Mouse (Mus musculus) midbrain, embryonic 12.5 days (tissue): ENCODE measurements around the gene Drg1. TPM values are rescaled to one million over a fixed set of nuclear protein-coding genes. Genes with fewer than 3 reads are reported as not detected.
A peak's percentile ranks its signal among the peaks of the same experiment; 100 is the strongest.
"Not testable (repeated sequence)": the region's sequence is repeated elsewhere in the genome, so short reads cannot be mapped to it uniquely, and the experiment has no call there.

Experiments
- ATAC-seq: fragments of 200-750 bp; cut with Nextera tagmentation; 2 replicates; pipeline ENCODE4 v1.8.0; 2017; ENCODE audit warnings: low read depth, moderate TSS enrichment, moderate library complexity; ENCODE audit not compliant: low FRiP score
- H3K27ac ChIP-seq: fragments of 300-500 bp; sonication (generic); replicated peaks from 2 replicates; pipeline ENCODE4 v1.5.1; 2016; ENCODE audit warnings: mild to moderate bottlenecking
- H3K27me3 ChIP-seq: fragments of 300-500 bp; sonication (generic); 2 replicates; pipeline ENCODE4 v1.6.1; 2016; ENCODE audit warnings: mild to moderate bottlenecking
- H3K36me3 ChIP-seq: fragments of 300-500 bp; sonication (generic); 2 replicates; pipeline ENCODE4 v1.6.1; 2016
- H3K4me1 ChIP-seq: fragments of 300-500 bp; sonication (generic); 2 replicates; pipeline ENCODE4 v1.6.1; 2016
- H3K4me2 ChIP-seq: fragments of 300-500 bp; sonication (generic); replicated peaks from 2 replicates; pipeline ENCODE4 v1.6.1; 2016; ENCODE audit warnings: mild to moderate bottlenecking, moderate library complexity
- H3K4me3 ChIP-seq: fragments of 300-500 bp; sonication (generic); 2 replicates; pipeline ENCODE4 v1.5.1; 2016; ENCODE audit warnings: mild to moderate bottlenecking
- H3K9ac ChIP-seq: fragments of 300-500 bp; sonication (generic); replicated peaks from 2 replicates; pipeline ENCODE4 v1.6.1; 2016; ENCODE audit warnings: mild to moderate bottlenecking, moderate library complexity
- H3K9me3 ChIP-seq: fragments of 300-500 bp; sonication (generic); 2 replicates; pipeline ENCODE4 v1.6.1; 2016; ENCODE audit warnings: mild to moderate bottlenecking
- WGBS: fragments of 180-500 bp; shearing (Covaris S2); methylation state at CpG from one replicate; pipeline ENCODE4 v1.1.7; 2016; 5-methylcytosine and 5-hydroxymethylcytosine counted together
- polyA plus RNA-seq: library from polyadenylated mRNA; unstranded; fragments of >200 nt; fragmentation: Nextera tagmentation; extraction: Ambion mirVana; gene quantifications from 2 replicates; pipeline ENCODE4 v1.2.1, GENCODE M21; 2016

Gene Drg1
- polyA plus RNA-seq, 1 experiment from 2014 or later = 285 TPM

DNA sequence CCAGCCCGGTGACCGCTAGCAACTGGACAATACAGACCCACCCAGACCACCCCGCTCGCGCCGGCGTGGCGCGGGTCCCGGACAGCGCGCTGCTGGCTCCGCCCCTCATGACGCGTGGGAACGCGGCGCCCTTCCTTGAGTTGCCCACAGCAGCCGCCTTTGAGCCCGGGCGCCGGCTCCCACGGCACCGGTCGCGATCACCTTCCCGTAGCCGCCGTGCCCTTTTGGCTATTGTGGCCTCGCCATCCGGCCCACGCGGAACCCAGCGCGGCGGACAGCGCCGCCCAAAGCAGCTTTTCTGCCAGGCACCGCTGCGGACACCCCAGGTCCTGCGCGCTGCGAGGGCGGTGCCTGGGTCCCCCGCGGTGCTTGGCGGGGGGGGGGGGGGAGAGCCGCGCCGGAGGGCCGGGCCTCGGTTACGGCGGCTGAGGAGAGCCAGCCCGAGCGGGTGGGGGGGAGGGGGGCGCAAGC, 63.9 kb downstream of the Drg1 start, which contains the start of gene Eif4enif1:
Gene Eif4enif1 (plus strand): TSS at position 162 of the 471 bp plus-strand sequence.
- under 1% methylated on average over 48 of the region's 57 CpGs for WGBS
- H3K4me2 ChIP-seq = peak within 1 kb of the TSS; percentile 42
- no peaks in the 10 kb centered on the region for H3K27me3 ChIP-seq
- peak; percentile 76 for ATAC-seq
- peaks cover 25% of the 10 kb centered on the region for H3K36me3 ChIP-seq
- peak within 1 kb of the TSS; percentile 42 for H3K4me3 ChIP-seq
- peak within 1 kb of the TSS; percentile 40 for H3K9ac ChIP-seq
- no peaks in the 10 kb centered on the region for H3K9me3 ChIP-seq
- H3K27ac ChIP-seq = peak within 1 kb of the TSS; percentile 35
- H3K4me1 ChIP-seq = peaks cover 7% of the 10 kb centered on the region

DNA sequence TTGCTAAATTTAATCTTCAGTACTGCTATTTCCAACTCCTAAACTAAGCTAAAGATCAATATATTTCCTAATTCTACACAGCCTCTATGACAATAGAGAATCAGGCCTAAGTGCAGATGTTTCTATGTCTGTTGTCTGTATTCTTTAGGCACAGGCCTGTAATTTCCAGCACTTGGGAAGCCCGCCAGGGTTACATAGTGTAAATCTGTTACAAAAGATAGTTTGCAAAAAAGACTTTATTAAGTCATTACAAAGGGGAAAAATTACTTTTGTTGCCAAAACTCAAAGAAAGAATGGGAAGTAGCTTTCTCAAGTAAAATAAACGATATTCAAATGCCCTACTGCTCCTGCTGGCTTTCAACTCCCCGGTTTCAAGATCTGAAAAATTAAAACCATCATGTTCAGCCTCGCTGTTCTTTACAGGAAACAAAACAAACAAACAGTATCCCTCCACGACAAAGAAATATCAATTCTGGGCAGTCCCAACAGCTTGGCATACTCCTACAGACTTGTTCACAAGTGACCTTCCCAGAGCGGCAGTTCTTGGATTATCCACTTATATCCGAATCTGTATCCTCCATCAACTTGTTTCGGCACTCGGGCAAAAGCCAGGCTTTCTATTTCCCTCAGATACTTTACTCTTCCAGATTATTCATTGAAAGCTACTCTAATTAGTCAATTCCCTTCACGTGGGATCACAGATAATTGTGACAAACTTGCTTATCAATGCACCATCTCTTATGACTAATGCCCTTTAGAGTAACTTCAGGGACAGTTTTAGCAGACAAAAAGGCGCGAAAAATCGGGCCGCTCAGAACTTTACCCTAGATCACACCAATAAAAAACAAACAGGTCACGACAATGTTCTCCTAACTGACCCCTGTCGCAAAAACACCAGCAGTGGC, 64.6 kb downstream of the Drg1 start:
- WGBS = 10% methylated on average over 16 of the region's 16 CpGs
- Histone ChIP-seq H3K9me3 (no peaks in the 10 kb centered on the region), H3K36me3 (peaks cover 18% of the 10 kb centered on the region), H3K27me3 (no peaks in the 10 kb centered on the region), H3K4me2 (peak overlapping the region; percentile 27), H3K27ac (peak overlapping the region; percentile 35; the same call in 1 of the 2 replicates), H3K9ac (no peak overlapping the region), H3K4me1 (peaks cover 7% of the 10 kb centered on the region), H3K4me3 (peak overlapping the region; percentile 42)
- ATAC-seq = no peak

DNA sequence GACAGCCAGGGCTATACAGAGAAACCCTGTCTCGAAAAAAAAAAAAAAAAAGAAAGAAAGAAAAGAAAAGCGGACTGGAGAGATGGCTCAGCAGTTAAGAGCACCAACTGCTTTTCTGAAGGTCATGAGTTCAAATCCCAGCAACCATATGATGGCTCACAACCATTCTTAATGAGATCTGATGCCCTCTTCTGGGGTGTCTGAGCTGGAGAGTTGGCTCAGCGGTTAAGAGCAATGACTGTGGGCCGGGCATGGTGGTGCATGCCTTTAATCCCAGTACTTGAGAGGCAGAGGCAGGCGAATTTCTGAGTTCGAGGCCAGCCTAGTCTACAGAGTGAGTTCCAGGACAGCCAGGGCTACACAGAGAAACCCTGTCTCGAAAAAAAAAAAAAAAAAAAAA, 65.6 kb downstream of the Drg1 start:
- WGBS = 87% methylated on average over 5 of the region's 7 CpGs
- not testable (repeated sequence) for H3K9me3 ChIP-seq, H3K36me3 ChIP-seq, H3K4me3 ChIP-seq, ATAC-seq, H3K27me3 ChIP-seq, H3K4me1 ChIP-seq, H3K9ac ChIP-seq, H3K27ac ChIP-seq, H3K4me2 ChIP-seq

DNA sequence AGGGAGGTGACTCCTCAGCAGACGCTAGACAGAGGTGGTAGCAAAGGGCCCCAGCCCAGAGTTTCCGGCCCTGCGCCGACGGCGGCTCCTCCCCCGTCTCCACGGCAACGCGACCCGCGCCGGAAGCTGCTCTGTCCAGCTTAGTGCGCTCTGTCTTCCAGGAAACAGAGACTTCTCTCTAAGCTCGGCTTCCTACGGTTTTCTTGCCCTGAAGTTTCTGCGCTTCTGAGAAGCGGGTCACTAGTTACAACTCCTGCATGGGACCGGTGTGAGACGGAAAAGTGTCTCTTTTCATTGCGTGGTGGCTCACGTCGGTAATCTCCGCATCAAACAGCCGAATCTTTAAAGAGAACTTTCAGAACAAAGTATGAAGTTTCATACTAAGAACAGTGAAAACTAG, 72.9 kb downstream of the Drg1 start, which contains the start of gene Sfi1:
Gene Sfi1 (minus strand): TSS at position 101 of the 400 bp plus-strand sequence.
- no peaks in the 10 kb centered on the region for H3K4me1 ChIP-seq
- no peaks in the 10 kb centered on the region for H3K27me3 ChIP-seq
- no peak for ATAC-seq
- no peaks in the 10 kb centered on the region for H3K36me3 ChIP-seq
- no peak within 1 kb of the TSS for H3K27ac ChIP-seq
- no peak within 1 kb of the TSS for H3K4me2 ChIP-seq
- no peaks in the 10 kb centered on the region for H3K9me3 ChIP-seq
- 86% methylated on average over 25 of the region's 25 CpGs for WGBS
- no peak within 1 kb of the TSS for H3K9ac ChIP-seq
- no peak within 1 kb of the TSS for H3K4me3 ChIP-seq

DNA sequence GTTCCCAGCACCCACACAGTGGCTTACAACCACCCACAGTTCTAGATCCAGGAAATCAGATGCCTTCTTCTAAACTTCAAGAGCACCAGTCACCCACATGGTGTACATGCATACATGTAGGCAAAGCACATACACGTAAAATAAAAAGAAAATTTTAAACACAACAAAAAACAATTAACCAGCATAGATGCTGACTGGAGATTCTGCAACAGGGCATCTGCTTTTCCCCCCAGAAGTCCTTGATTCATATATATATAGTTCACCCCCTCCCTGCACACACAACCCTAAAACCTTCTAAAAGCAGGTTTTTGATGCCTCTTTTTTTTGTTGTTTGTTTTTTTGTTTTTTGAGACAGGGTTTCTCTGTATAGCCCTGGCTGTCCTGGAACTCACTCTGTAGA, 83.5 kb downstream of the Drg1 start:
- H3K4me2 ChIP-seq, ATAC-seq, H3K36me3 ChIP-seq, H3K4me1 ChIP-seq, H3K27me3 ChIP-seq, H3K9ac ChIP-seq, H3K4me3 ChIP-seq, H3K27ac ChIP-seq: not testable (repeated sequence)
- WGBS = 74% methylated on average over 1 of the region's 1 CpGs
- H3K9me3 ChIP-seq = peaks cover 11% of the 10 kb centered on the region

DNA sequence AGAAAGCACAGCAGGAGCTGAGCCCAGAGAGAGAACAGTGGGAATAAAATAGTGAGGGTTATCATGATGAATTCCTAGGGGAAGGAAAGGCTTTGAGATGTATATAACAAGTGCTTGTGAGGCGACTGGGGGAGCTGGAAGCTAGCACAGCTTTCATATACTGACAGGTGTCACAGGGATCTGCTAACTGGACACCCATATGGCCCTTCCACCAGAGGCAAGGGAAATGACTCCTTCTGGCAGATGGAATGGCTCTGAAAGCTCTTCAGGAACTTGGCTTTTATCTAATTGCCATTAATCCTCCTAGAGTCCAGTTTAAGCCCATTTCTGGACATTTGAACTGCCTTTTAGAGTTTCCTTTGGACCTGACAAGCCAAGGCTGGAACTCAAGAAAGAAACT, 84.2 kb downstream of the Drg1 start:
- not testable (repeated sequence) for H3K27me3 ChIP-seq, H3K27ac ChIP-seq, H3K36me3 ChIP-seq, H3K4me2 ChIP-seq, H3K4me1 ChIP-seq, ATAC-seq, H3K9ac ChIP-seq, H3K4me3 ChIP-seq
- WGBS = 17% methylated on average over 1 of the region's 1 CpGs
- peaks cover 11% of the 10 kb centered on the region for H3K9me3 ChIP-seq

DNA sequence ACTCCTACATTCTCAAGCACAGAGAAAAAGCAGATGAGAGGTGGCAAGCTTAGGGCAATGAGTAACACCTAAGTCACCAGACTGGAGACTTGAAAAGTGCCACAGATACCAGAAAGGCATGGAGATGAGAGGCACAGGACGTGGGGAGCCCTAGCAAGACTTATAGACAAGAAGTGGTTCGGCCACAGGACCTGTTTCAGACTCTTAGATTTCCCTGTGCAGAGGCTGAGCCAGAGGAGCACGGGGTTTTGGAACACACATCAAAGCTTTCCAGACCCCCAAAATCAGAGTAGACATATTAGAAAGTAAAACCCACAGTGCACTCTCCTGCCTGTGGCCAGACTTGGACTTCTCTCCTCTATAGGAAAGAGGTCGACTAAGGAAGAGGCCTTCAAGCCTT, 85.0 kb downstream of the Drg1 start:
- H3K9ac ChIP-seq, H3K4me3 ChIP-seq, ATAC-seq, H3K27me3 ChIP-seq, H3K4me1 ChIP-seq, H3K4me2 ChIP-seq, H3K36me3 ChIP-seq, H3K27ac ChIP-seq: not testable (repeated sequence)
- 58% methylated on average over 4 of the region's 4 CpGs for WGBS
- H3K9me3 ChIP-seq = peaks cover 11% of the 10 kb centered on the region

DNA sequence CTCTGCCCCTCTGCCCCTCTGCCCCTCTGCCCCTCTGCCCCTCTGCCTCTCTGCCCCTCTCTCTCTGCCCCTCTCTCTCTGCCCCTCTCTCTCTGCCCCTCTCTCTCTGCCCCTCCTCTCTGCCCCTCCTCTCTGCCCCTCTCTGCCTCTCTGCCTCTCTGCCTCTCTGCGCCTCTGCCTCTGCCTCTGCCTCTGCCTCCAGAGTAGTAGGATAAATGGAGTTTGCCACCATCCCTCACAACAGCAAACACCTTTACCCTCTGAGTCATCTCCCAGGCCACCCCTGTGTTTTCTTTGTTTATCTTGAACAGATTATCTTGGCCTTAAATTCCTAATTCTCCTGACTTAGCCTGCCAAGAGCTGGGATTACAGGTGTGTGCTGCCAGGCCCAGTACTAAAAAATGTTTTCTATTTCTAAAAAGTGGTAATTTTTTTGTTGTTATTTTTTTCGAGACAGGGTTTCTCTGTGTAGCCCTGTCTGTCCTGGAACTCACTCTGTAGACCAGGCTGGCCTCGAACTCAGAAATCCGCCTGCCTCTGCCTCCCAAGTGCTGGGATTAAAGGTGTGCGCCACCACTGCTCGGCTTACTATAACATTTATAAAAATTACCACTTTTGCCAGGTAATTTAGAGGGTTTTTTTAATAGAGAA, 85.6 kb downstream of the Drg1 start:
- not testable (repeated sequence) for H3K4me3 ChIP-seq, H3K9ac ChIP-seq, ATAC-seq, H3K4me1 ChIP-seq, H3K27ac ChIP-seq, H3K27me3 ChIP-seq, H3K36me3 ChIP-seq, H3K4me2 ChIP-seq
- WGBS = 74% methylated on average over 6 of the region's 6 CpGs
- H3K9me3 ChIP-seq = peaks cover 11% of the 10 kb centered on the region

DNA sequence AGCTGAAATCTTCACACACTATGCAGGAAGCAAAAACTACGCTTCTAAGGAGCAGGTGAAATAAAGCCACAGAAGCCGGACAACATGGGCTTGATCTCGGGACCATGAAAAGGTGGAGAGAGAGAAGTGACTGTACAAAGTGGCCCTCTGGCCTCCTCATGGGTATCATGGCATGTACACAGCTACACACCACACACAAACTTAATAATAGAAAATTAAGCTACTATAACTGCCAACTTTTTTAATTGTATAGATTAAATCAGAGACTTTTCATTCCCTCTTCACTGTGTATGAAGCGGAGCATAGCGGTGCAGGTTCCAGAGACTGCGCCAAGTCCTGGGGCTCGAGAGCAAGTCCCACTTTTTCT, 86.5 kb downstream of the Drg1 start:
- not testable (repeated sequence) for H3K4me1 ChIP-seq, H3K27ac ChIP-seq, H3K36me3 ChIP-seq, ATAC-seq, H3K9ac ChIP-seq, H3K4me3 ChIP-seq, H3K4me2 ChIP-seq, H3K27me3 ChIP-seq
- WGBS = 84% methylated on average over 7 of the region's 7 CpGs
- H3K9me3 ChIP-seq = peaks cover 11% of the 10 kb centered on the region

DNA sequence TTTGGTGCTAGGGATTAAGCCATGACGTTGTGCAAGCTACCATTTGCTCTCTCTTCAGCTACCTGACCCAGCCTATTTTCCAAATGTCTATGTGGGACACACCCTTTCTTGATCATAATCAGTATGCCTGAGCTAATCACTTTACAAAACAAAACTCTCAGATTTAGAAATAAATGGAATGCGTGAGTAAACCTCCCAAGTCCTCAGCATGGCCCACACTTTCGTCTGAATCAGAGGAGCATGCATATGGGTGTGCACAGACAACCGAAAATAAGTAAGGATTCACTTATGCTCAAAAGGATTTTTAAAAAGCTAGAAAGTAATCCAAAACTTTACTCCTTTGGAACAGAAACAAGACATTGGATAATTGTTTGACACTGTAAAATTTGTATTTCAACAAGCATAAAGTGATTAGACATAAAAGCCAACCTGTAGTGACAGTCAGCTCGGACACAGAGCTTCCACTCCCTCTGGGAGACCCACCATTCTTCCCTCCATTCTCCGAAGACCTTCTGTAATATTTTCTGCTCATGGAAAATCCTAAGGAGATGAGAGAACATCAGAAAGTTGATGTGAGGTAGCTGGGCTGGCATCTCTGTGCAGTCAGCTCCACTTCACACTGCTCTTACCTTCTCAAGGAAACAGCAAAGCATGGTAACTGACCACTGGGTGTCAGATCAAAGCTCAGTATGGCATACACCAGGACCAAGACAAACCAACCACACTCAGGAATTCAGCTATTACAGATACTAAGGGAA, 87.1 kb downstream of the Drg1 start:
- peaks cover 11% of the 10 kb centered on the region for H3K9me3 ChIP-seq
- H3K4me1 ChIP-seq, H3K27me3 ChIP-seq, H3K27ac ChIP-seq, H3K36me3 ChIP-seq, H3K4me2 ChIP-seq, H3K4me3 ChIP-seq, H3K9ac ChIP-seq, ATAC-seq: not testable (repeated sequence)
- WGBS = 85% methylated on average over 6 of the region's 6 CpGs

DNA sequence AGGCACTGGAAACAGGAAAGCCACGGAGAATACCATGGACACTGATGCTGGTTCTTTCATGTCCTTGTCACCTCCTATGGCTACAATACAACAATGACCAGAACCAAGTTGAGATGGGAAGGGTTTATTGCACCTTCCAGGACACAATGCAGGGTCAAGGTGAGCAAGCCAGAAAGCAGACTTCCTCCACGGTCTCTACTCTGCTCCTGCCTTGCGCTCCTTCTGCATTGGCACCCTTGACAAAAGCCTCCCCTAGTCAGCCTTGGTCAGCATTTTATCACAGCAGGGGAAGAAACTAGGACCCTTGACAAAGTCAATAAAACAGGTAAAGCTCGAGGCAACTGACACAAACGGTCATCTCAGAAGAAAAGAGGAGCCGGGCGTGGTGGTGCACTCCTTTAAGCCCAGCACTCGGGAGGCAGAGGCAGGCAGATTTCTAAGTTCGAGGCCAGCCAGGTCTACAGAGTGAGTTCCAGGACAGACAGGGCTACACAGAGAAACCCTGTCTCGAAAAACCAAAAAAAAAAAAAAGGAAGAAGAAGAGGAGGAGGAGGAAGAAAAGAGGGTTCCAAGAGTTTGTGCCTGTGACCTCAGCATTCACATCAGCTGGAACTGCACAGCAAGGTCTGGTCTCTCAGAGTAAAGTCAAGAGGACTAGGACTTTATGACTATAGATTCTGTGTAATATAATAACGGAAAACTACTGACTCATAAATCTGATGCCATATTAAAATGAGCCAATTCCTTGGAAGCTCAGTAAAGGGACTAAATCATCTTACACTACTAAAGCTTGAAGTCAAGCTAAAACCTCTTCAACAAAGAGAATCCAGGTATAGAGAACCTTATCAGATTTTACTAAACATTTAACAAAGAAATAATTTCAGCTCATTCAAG, 92.5 kb downstream of the Drg1 start:
- not testable (repeated sequence) for H3K27ac ChIP-seq, H3K27me3 ChIP-seq, H3K4me1 ChIP-seq, H3K36me3 ChIP-seq, H3K4me2 ChIP-seq, H3K9ac ChIP-seq, H3K4me3 ChIP-seq
- WGBS = 86% methylated on average over 11 of the region's 11 CpGs
- H3K9me3 ChIP-seq = peaks cover 13% of the 10 kb centered on the region
- peak; percentile 52 for ATAC-seq
